Mouse (Mus musculus): ENCODE results near the gene Dcaf8. TPM values are rescaled to one million over a fixed set of nuclear protein-coding genes. Genes with fewer than 3 reads are reported as not detected.

The Dcaf8 gene
- polyA plus RNA-seq, 1 experiment from 2014 or later = 102 TPM

GRCm38 (mm10) chr1:172133535-172133934, 14.3 kb upstream of the Dcaf8 start:
- H3K4me1 ChIP-seq (ENCODE audit: control insufficient read depth, insufficient read depth, low read length) = no peaks in the 10 kb centered on the region
- DNase-seq (ENCODE audit: low spot score) (peak; percentile 84), ATAC-seq (ENCODE audit: low read depth) (peak; percentile 83)
- no peaks in the 10 kb centered on the region for H3K9me3 ChIP-seq (ENCODE audit: control insufficient read depth, low read length)
- peaks cover 78% of the 10 kb centered on the region for H3K36me3 ChIP-seq (ENCODE audit: control insufficient read depth, insufficient read depth, low read length)
- peak overlapping the region; percentile 58 for H3K27ac ChIP-seq (replicated peaks; ENCODE audit: low read depth, low read length)
- no peak overlapping the region for H3K4me3 ChIP-seq (ENCODE audit: low read depth, low read length)
- WGBS = 60% methylated on average over 7 of the region's 7 CpGs
- H3K27me3 ChIP-seq (replicated peaks; ENCODE audit: control insufficient read depth, insufficient read depth, low read length) = no peaks in the 10 kb centered on the region
- H3K4me2 ChIP-seq (ENCODE audit: low read depth, low read length) = no peak overlapping the region
- no peak overlapping the region for H3K9ac ChIP-seq (ENCODE audit: low read depth, low read length)

- no peaks in the 10 kb centered on the region for H3K27me3 ChIP-seq (replicated peaks; ENCODE audit: control insufficient read depth, insufficient read depth, low read length)
- H3K4me1 ChIP-seq (ENCODE audit: control insufficient read depth, insufficient read depth, low read length) = no peaks in the 10 kb centered on the region
- 66% methylated on average over 4 of the region's 4 CpGs for WGBS
- H3K9ac ChIP-seq (ENCODE audit: low read depth, low read length) = no peak overlapping the region
- H3K27ac ChIP-seq (replicated peaks; ENCODE audit: low read depth, low read length) = peak overlapping the region; percentile 44
- H3K4me3 ChIP-seq (ENCODE audit: low read depth, low read length) = no peak overlapping the region
- no peak for ATAC-seq (ENCODE audit: low read depth)
- no peak overlapping the region for H3K4me2 ChIP-seq (ENCODE audit: low read depth, low read length)
- no peak for DNase-seq (ENCODE audit: low spot score)
- peaks cover 74% of the 10 kb centered on the region for H3K36me3 ChIP-seq (ENCODE audit: control insufficient read depth, insufficient read depth, low read length)
- H3K9me3 ChIP-seq (ENCODE audit: control insufficient read depth, low read length) = no peaks in the 10 kb centered on the region
These were observed 13.8 kb upstream of the Dcaf8 start for GRCm38 (mm10) chr1:172134072-172134471.

- H3K27ac ChIP-seq (replicated peaks; ENCODE audit: low read depth, low read length) = no peak overlapping the region
- no peak overlapping the region for H3K9ac ChIP-seq (ENCODE audit: low read depth, low read length)
- H3K4me2 ChIP-seq (ENCODE audit: low read depth, low read length) = no peak overlapping the region
- no peaks in the 10 kb centered on the region for H3K9me3 ChIP-seq (ENCODE audit: control insufficient read depth, low read length)
- no peak overlapping the region for H3K4me3 ChIP-seq (ENCODE audit: low read depth, low read length)
- peak; percentile 67 for DNase-seq (ENCODE audit: low spot score)
- 57% methylated on average over 2 of the region's 2 CpGs for WGBS
- H3K4me1 ChIP-seq (ENCODE audit: control insufficient read depth, insufficient read depth, low read length) = no peaks in the 10 kb centered on the region
- peaks cover 14% of the 10 kb centered on the region for H3K36me3 ChIP-seq (ENCODE audit: control insufficient read depth, insufficient read depth, low read length)
- peak; percentile 58 for ATAC-seq (ENCODE audit: low read depth)
- no peaks in the 10 kb centered on the region for H3K27me3 ChIP-seq (replicated peaks; ENCODE audit: control insufficient read depth, insufficient read depth, low read length)
These were observed 7.7 kb upstream of the Dcaf8 start for GRCm38 (mm10) chr1:172140160-172140559.

GRCm38 (mm10) chr1:172140825-172141224, 7.1 kb upstream of the Dcaf8 start:
- 85% methylated on average over 1 of the region's 1 CpGs for WGBS
- DNase-seq (ENCODE audit: low spot score) (no peak), ATAC-seq (ENCODE audit: low read depth) (no peak)
- Histone ChIP-seq H3K9ac (ENCODE audit: low read depth, low read length) (no peak overlapping the region), H3K4me3 (ENCODE audit: low read depth, low read length) (no peak overlapping the region), H3K4me1 (ENCODE audit: control insufficient read depth, insufficient read depth, low read length) (no peaks in the 10 kb centered on the region), H3K36me3 (ENCODE audit: control insufficient read depth, insufficient read depth, low read length) (peaks cover 8% of the 10 kb centered on the region), H3K9me3 (ENCODE audit: control insufficient read depth, low read length) (no peaks in the 10 kb centered on the region), H3K27ac (replicated peaks; ENCODE audit: low read depth, low read length) (no peak overlapping the region), H3K27me3 (replicated peaks; ENCODE audit: control insufficient read depth, insufficient read depth, low read length) (no peaks in the 10 kb centered on the region), H3K4me2 (ENCODE audit: low read depth, low read length) (no peak overlapping the region)

GRCm38 (mm10) chr1:172141529-172141928, 6.4 kb upstream of the Dcaf8 start:
- Histone ChIP-seq H3K4me1 (ENCODE audit: control insufficient read depth, insufficient read depth, low read length) (no peaks in the 10 kb centered on the region), H3K9me3 (ENCODE audit: control insufficient read depth, low read length) (no peaks in the 10 kb centered on the region), H3K27ac (replicated peaks; ENCODE audit: low read depth, low read length) (no peak overlapping the region), H3K4me3 (ENCODE audit: low read depth, low read length) (no peak overlapping the region), H3K36me3 (ENCODE audit: control insufficient read depth, insufficient read depth, low read length) (peaks cover under 1% of the 10 kb centered on the region; the same call in 1 of the 2 replicates), H3K9ac (ENCODE audit: low read depth, low read length) (no peak overlapping the region), H3K27me3 (replicated peaks; ENCODE audit: control insufficient read depth, insufficient read depth, low read length) (no peaks in the 10 kb centered on the region), H3K4me2 (ENCODE audit: low read depth, low read length) (no peak overlapping the region)
- ATAC-seq (ENCODE audit: low read depth) (no peak; the same call in 1 of the 2 replicates), DNase-seq (ENCODE audit: low spot score) (peak; percentile 53)
- WGBS = 68% methylated on average over 3 of the region's 3 CpGs

GRCm38 (mm10) chr1:172143570-172143969, 4.3 kb upstream of the Dcaf8 start:
- peak; percentile 70 for DNase-seq (ENCODE audit: low spot score)
- WGBS = 32% methylated on average over 1 of the region's 1 CpGs

GRCm38 (mm10) chr1:172148279-172148954, 533 bp downstream of the Dcaf8 start:
- ATAC-seq (ENCODE audit: low read depth) (peak; percentile 44), DNase-seq (ENCODE audit: low spot score) (peak; percentile 74)
- H3K9ac ChIP-seq (ENCODE audit: low read depth, low read length) = peak overlapping the region; percentile 100
- no peaks in the 10 kb centered on the region for H3K9me3 ChIP-seq (ENCODE audit: control insufficient read depth, low read length)
- peak overlapping the region; percentile 98 for H3K4me3 ChIP-seq (ENCODE audit: low read depth, low read length)
- H3K4me1 ChIP-seq (ENCODE audit: control insufficient read depth, insufficient read depth, low read length) = 0 out of 2 replicates have a peak, but pooled peaks cover 5% of the 10 kb centered on the region
- peak overlapping the region; percentile 61 for H3K4me2 ChIP-seq (ENCODE audit: low read depth, low read length)
- WGBS = 1% methylated on average over 38 of the region's 40 CpGs
- peaks cover 30% of the 10 kb centered on the region for H3K36me3 ChIP-seq (ENCODE audit: control insufficient read depth, insufficient read depth, low read length)
- peak overlapping the region; percentile 98 for H3K27ac ChIP-seq (replicated peaks; ENCODE audit: low read depth, low read length)
- H3K27me3 ChIP-seq (replicated peaks; ENCODE audit: control insufficient read depth, insufficient read depth, low read length) = no peaks in the 10 kb centered on the region

More at GRCm38 (mm10) chr1:172143570-172143969, 4.3 kb upstream of the Dcaf8 start:
- H3K4me1 ChIP-seq (ENCODE audit: control insufficient read depth, insufficient read depth, low read length) = 0 out of 2 replicates have a peak, but pooled peaks cover 5% of the 10 kb centered on the region
- H3K9me3 ChIP-seq (ENCODE audit: control insufficient read depth, low read length) = no peaks in the 10 kb centered on the region
- H3K27me3 ChIP-seq (replicated peaks; ENCODE audit: control insufficient read depth, insufficient read depth, low read length) = no peaks in the 10 kb centered on the region
- no peak for ATAC-seq (ENCODE audit: low read depth)
- H3K4me2 ChIP-seq (ENCODE audit: low read depth, low read length) = no peak overlapping the region
- no peaks in the 10 kb centered on the region for H3K36me3 ChIP-seq (ENCODE audit: control insufficient read depth, insufficient read depth, low read length)
- H3K4me3 ChIP-seq (ENCODE audit: low read depth, low read length) = no peak overlapping the region
- H3K27ac ChIP-seq (replicated peaks; ENCODE audit: low read depth, low read length) = no peak overlapping the region
- no peak overlapping the region for H3K9ac ChIP-seq (ENCODE audit: low read depth, low read length)

GRCm38 (mm10) chr1:172148955-172149815, 1.3 kb downstream of the Dcaf8 start:
- H3K36me3 ChIP-seq (ENCODE audit: control insufficient read depth, insufficient read depth, low read length) = peaks cover 37% of the 10 kb centered on the region
- peak overlapping the region; percentile 98 for H3K4me3 ChIP-seq (ENCODE audit: low read depth, low read length)
- no peaks in the 10 kb centered on the region for H3K9me3 ChIP-seq (ENCODE audit: control insufficient read depth, low read length)
- H3K4me1 ChIP-seq (ENCODE audit: control insufficient read depth, insufficient read depth, low read length) = 0 out of 2 replicates have a peak, but pooled peaks cover 5% of the 10 kb centered on the region
- ATAC-seq (ENCODE audit: low read depth) (no peak), DNase-seq (ENCODE audit: low spot score) (no peak)
- peak overlapping the region; percentile 98 for H3K27ac ChIP-seq (replicated peaks; ENCODE audit: low read depth, low read length)
- no peaks in the 10 kb centered on the region for H3K27me3 ChIP-seq (replicated peaks; ENCODE audit: control insufficient read depth, insufficient read depth, low read length)
- peak overlapping the region; percentile 61 for H3K4me2 ChIP-seq (ENCODE audit: low read depth, low read length)
- H3K9ac ChIP-seq (ENCODE audit: low read depth, low read length) = peak overlapping the region; percentile 100
- WGBS = 11% methylated on average over 19 of the region's 19 CpGs
